Mouse (Mus musculus): ENCODE results near the gene Glrx5. TPM values are rescaled to one million over a fixed set of nuclear protein-coding genes. Genes with fewer than 3 reads are reported as not detected.

Gene Glrx5
- total and polyA plus RNA-seq, 3 experiments: 108 to 291 TPM; not detected in 1

- Histone ChIP-seq H3K4me1 (ENCODE audit: control insufficient read depth in 1 of 2, insufficient read depth in 2 of 2, low read length in 2 of 2) (peaks cover 11 to 41% of the 10 kb centered on the region in 2 experiments), H3K27me3 (ENCODE audit: control insufficient read depth in 1 of 2, insufficient read depth in 2 of 2, low read length in 2 of 2) (no peaks in the 10 kb centered on the region), H3K27ac (ENCODE audit: control insufficient read depth, low read depth, low read length) (peak overlapping the region; percentile 11; the same call in 1 of the 2 replicates), H3K9ac (ENCODE audit: control insufficient read depth, low read depth, low read length, poor library complexity, severe bottlenecking) (no peak overlapping the region), H3K36me3 (ENCODE audit: control insufficient read depth in 1 of 2, insufficient read depth in 2 of 2, low read length in 2 of 2) (peaks cover 0 to 24% of the 10 kb centered on the region in 2 experiments; a peak in 2 of 4 replicates), H3K4me3 (ENCODE audit: control insufficient read depth in 1 of 2, insufficient read depth in 1 of 2, low read depth in 2 of 2, low read length in 2 of 2) (no peak overlapping the region), H3K79me2 (ENCODE audit: control insufficient read depth, insufficient read depth, low read length, poor library complexity) (no peaks in the 10 kb centered on the region), H3K9me3 (replicated peaks; ENCODE audit: insufficient read depth, low read length) (no peaks in the 10 kb centered on the region)
- no peak for DNase-seq (ENCODE audit: low read depth, low spot score)
- no peak for TF ChIP-seq KAT2A (conservative IDR thresholded peaks at IDR 0.05; ENCODE audit: low read depth, low read length)
- no peak for TF ChIP-seq MYB (IDR thresholded peaks at IDR 0.05; ENCODE audit: low read depth, low read length)
- no peak for TF ChIP-seq POLR2AphosphoS2 (IDR thresholded peaks at IDR 0.05; ENCODE audit: low read length)
- no peak for TF ChIP-seq CHD2 (IDR thresholded peaks at IDR 0.05; ENCODE audit: low read length)
- TF ChIP-seq MAZ (IDR thresholded peaks at IDR 0.05; ENCODE audit: low read depth, low read length): no peak
- no peak for TF ChIP-seq JUND (IDR thresholded peaks at IDR 0.05; ENCODE audit: low read depth, low read length)
- no peak for TF ChIP-seq USF2 (IDR thresholded peaks at IDR 0.05; ENCODE audit: borderline replicate concordance in 1 of 2, insufficient read depth in 1 of 2, low read depth in 1 of 2, low read length in 2 of 2)
- TF ChIP-seq TAL1 (IDR thresholded peaks at IDR 0.05; ENCODE audit: low read length): no peak
- TF ChIP-seq NRF1 (IDR thresholded peaks at IDR 0.05; ENCODE audit: insufficient read depth, low read depth, low read length, poor library complexity, severe bottlenecking): no peak
- no peak for TF ChIP-seq ZC3H11A (IDR thresholded peaks at IDR 0.05; ENCODE audit: low read depth, low read length)
- no peak for TF ChIP-seq BHLHE40 (IDR thresholded peaks at IDR 0.05; ENCODE audit: borderline replicate concordance, low read depth, low read length)
- no peak for TF ChIP-seq GATA1 (IDR thresholded peaks at IDR 0.05; ENCODE audit: low read depth, low read length)
Observed at GRCm38 (mm10) chr12:105016639-105017038, 15.8 kb upstream of the Glrx5 start.

- H3K4me3 ChIP-seq (ENCODE audit: control insufficient read depth in 1 of 2, insufficient read depth in 1 of 2, low read depth in 2 of 2, low read length in 2 of 2): peak overlapping the region; percentile 47 to 54
- peak overlapping the region; percentile 99 for H3K27ac ChIP-seq (ENCODE audit: control insufficient read depth, low read depth, low read length)
- H3K9ac ChIP-seq (ENCODE audit: control insufficient read depth, low read depth, low read length, poor library complexity, severe bottlenecking): peak overlapping the region; percentile 81
- no peaks in the 10 kb centered on the region for H3K27me3 ChIP-seq (ENCODE audit: control insufficient read depth in 1 of 2, insufficient read depth in 2 of 2, low read length in 2 of 2)
- peak; percentile 97 for DNase-seq (ENCODE audit: low read depth, low spot score)
- peaks cover 5 to 30% of the 10 kb centered on the region in 2 experiments for H3K4me1 ChIP-seq (ENCODE audit: control insufficient read depth in 1 of 2, insufficient read depth in 2 of 2, low read length in 2 of 2)
- peaks cover 0 to 14% of the 10 kb centered on the region in 2 experiments; a peak in 2 of 4 replicates for H3K36me3 ChIP-seq (ENCODE audit: control insufficient read depth in 1 of 2, insufficient read depth in 2 of 2, low read length in 2 of 2)
- H3K9me3 ChIP-seq (replicated peaks; ENCODE audit: insufficient read depth, low read length): no peaks in the 10 kb centered on the region
- H3K79me2 ChIP-seq (ENCODE audit: control insufficient read depth, insufficient read depth, low read length, poor library complexity): no peaks in the 10 kb centered on the region
- TF ChIP-seq HCFC1 (IDR thresholded peaks at IDR 0.05; ENCODE audit: low read depth, low read length) (peak; percentile 42; the same call in 1 of the 2 replicates), GATA1 (IDR thresholded peaks at IDR 0.05; ENCODE audit: low read depth, low read length) (peak; percentile 72; the same call in 1 of the 2 replicates), MEF2A (IDR thresholded peaks at IDR 0.05; ENCODE audit: extremely low read depth, insufficient replicate concordance, low read depth, low read length, poor library complexity, severe bottlenecking) (0 out of 2 replicates have a peak, but pooled peaks have one; percentile 23), E2F4 (IDR thresholded peaks at IDR 0.05; ENCODE audit: borderline replicate concordance, low read depth, low read length) (no peak), ZKSCAN1 (IDR thresholded peaks at IDR 0.05; ENCODE audit: low read depth, low read length) (no peak), RCOR1 (IDR thresholded peaks at IDR 0.05; ENCODE audit: low read depth, low read length) (peak; percentile 20; the same call in 1 of the 2 replicates), TAL1 (IDR thresholded peaks at IDR 0.05; ENCODE audit: low read length) (no peak; the same call in none of the 2 replicates), NRF1 (IDR thresholded peaks at IDR 0.05; ENCODE audit: insufficient read depth, low read depth, low read length, poor library complexity, severe bottlenecking) (no peak), KAT2A (conservative IDR thresholded peaks at IDR 0.05; ENCODE audit: low read depth, low read length) (no peak), GABPA (IDR thresholded peaks at IDR 0.05; ENCODE audit: low read depth, low read length) (no peak), ELF1 (IDR thresholded peaks at IDR 0.05; ENCODE audit: low read depth, low read length) (peak; percentile 17; the same call in 1 of the 2 replicates), MAFK (IDR thresholded peaks at IDR 0.05; ENCODE audit: borderline replicate concordance, low read depth, low read length) (no peak), POLR2AphosphoS5 (IDR thresholded peaks at IDR 0.05; ENCODE audit: borderline replicate concordance, low read depth, low read length) (no peak), ZMIZ1 (IDR thresholded peaks at IDR 0.05; ENCODE audit: low read depth, low read length) (peak; percentile 89; the same call in 1 of the 2 replicates), SIN3A (IDR thresholded peaks at IDR 0.05; ENCODE audit: low read length) (peak; percentile 69; the same call in 1 of the 2 replicates), CTCF (IDR thresholded peaks at IDR 0.05 in 2 of 3, conservative IDR thresholded peaks at IDR 0.05 in 1 of 3; ENCODE audit: control insufficient read depth in 1 of 3, insufficient read depth in 1 of 3, low read depth in 2 of 3, low read length in 3 of 3, poor library complexity in 1 of 3, severe bottlenecking in 1 of 3) (peak in 2 of 3 experiments; percentile 14 to 37; a peak in 2 of 6 replicates), RAD21 (IDR thresholded peaks at IDR 0.05; ENCODE audit: low read depth, low read length) (no peak; the same call in 1 of the 2 replicates), TCF12 (IDR thresholded peaks at IDR 0.05; ENCODE audit: low read depth, low read length) (peak; percentile 38), CHD1 (IDR thresholded peaks at IDR 0.05; ENCODE audit: low read depth, low read length) (no peak)
Observed at GRCm38 (mm10) chr12:105019359-105020219, 12.9 kb upstream of the Glrx5 start.
